16 mouse cellular contexts compared by ENCODE assay signal in genomic region chr8:17773311-17773710, GRCm38 (mm10).
A peak's percentile ranks its signal among the peaks of the same experiment; 100 is the strongest.
DNase-seq lines count a peak whose midpoint lies in the region.
"Had no signal": no experiment of that assay in that cellular context is flagged by ENCODE, and none has a peak within 500 bp of the region (broad histone marks: within the 10 kb centered on the region; RNA-seq: fewer than 3 reads in every experiment).

No protein-coding gene starts in this region.

- DNase-seq in lung, postnatal 10 days = peak; percentile 4
- no peak for DNase-seq in lung, postnatal 36 days
- DNase-seq in R1 (ENCODE audit: low read depth, low spot score) = peak; percentile 25
- peak; percentile 22 for DNase-seq in embryo, embryonic 9.5 days (ENCODE audit: extremely low spot score)
- DNase-seq in retina, embryonic 14.5 days (ENCODE audit: low spot score) = peak; percentile 52
- no peak for DNase-seq in left cerebral cortex, adult 8-10 months (ENCODE audit: low spot score in 2 of 2)
- DNase-seq in layer of hippocampus, postnatal 10 days (ENCODE audit: low spot score in 2 of 2) = no peak
- no peak for DNase-seq in thymus, postnatal 36 days
- DNase-seq: cerebellum, adult 18-20 months; gastrocnemius, adult 2 months; heart, adult 11 months; heart, postnatal 4 days; kidney, adult 8-10 months; lung, postnatal 14 days; right cerebral cortex, postnatal 4 days; thymus, postnatal 4 days had no signal

Comparison
In these comparisons a context has a peak if more than half of its experiments do, and no peak if none do; other contexts are left out.
1. DNase-seq: peak in lung, postnatal 10 days (single experiment), R1 (single experiment), embryo, embryonic 9.5 days (single experiment) and retina, embryonic 14.5 days (single experiment); none in lung, postnatal 36 days (single experiment), left cerebral cortex, adult 8-10 months (0 of 2), layer of hippocampus, postnatal 10 days (0 of 2) and thymus, postnatal 36 days (0 of 2).